Mouse (Mus musculus): ENCODE results near the gene Gm20388.
"Not testable (repeated sequence)": the region's sequence is repeated elsewhere in the genome, so short reads cannot be mapped to it uniquely, and the experiment has no call there.

The Gm20388 gene

GRCm38 (mm10) chr8:123507153-123507552 lies 3596.5 kb downstream of the Gm20388 start:
- no peak for DNase-seq

GRCm38 (mm10) chr8:123510819-123511218 lies 3600.2 kb downstream of the Gm20388 start:
- DNase-seq, result no peak

DNA sequence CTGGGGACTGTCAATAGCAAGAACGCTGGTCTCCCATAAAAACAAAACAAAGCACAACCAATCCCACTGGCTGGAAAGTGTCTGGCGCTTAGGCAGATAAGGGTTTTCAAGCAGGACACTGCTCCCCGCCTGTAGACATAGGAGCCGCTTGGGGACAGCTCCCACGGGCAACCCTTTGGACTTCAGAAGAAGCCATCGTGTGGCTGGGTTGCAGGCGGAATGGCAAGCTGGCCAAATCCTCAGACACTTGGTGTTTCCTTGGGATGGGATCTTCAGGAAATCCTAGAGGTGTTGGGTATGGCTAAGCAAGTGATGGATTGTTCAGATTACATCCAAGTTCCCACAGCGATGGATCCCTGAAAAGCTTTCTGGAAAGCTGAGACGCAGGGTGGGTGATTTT lies 3603.5 kb downstream of the Gm20388 start:
- no peak for DNase-seq

- DNase-seq, result peak; percentile 54
Measured at GRCm38 (mm10) chr8:123514781-123515539, 3604.3 kb downstream of the Gm20388 start, which contains the start of gene Dbndd1. Dbndd1 (minus strand) TSS chr8:123515463.

DNA sequence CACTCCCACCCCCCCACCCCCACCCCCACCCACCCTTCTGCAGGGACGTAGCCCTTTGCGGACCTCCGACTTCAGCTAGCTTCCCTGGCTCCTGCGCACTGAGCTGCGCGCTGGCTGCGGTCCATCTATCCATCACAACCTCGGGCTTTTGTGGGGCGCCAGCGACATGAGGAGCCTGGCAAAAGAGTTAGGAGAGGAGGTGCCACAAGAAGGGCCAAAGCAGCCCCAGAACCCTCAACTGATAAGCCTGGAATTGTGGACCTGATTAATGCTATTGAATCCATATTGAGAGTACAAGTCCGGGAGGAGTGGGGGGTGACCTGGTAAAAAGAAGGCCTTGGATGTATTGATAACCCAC lies 3604.9 kb downstream of the Gm20388 start:
- DNase-seq, result peak; percentile 47

DNA sequence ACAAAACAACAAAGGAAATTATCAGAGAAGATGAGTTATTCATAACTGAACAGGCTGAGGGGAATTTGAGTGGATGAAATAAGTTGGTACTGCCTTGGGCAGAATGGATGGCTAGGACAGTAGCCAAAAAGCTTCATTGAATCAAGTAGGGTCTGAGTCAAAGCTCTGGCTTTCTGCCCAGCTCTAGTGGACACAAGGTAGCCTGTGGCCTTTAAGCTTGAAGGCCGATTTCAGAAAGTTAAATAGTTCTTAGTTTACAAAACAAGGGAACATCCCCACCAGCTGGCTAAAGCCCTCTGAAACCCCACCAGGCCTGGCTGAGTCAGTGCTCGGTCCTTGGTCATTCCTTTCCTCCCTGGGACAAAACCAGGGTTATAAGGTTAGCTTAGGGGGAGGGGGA lies 3606.0 kb downstream of the Gm20388 start:
- no peak for DNase-seq

GRCm38 (mm10) chr8:123518172-123518571 lies 3607.5 kb downstream of the Gm20388 start:
- no peak for DNase-seq

- DNase-seq, result peak; percentile 88
Measured at GRCm38 (mm10) chr8:123518667-123519066, 3608.0 kb downstream of the Gm20388 start, which contains the start of gene Gas8. Gas8 (plus strand) TSS chr8:123518834.

- DNase-seq, result not testable (repeated sequence)
Measured at GRCm38 (mm10) chr8:123520048-123520447, 3609.4 kb downstream of the Gm20388 start.

- DNase-seq, result no peak
Measured at GRCm38 (mm10) chr8:123527720-123528489, 3617.3 kb downstream of the Gm20388 start.

DNA sequence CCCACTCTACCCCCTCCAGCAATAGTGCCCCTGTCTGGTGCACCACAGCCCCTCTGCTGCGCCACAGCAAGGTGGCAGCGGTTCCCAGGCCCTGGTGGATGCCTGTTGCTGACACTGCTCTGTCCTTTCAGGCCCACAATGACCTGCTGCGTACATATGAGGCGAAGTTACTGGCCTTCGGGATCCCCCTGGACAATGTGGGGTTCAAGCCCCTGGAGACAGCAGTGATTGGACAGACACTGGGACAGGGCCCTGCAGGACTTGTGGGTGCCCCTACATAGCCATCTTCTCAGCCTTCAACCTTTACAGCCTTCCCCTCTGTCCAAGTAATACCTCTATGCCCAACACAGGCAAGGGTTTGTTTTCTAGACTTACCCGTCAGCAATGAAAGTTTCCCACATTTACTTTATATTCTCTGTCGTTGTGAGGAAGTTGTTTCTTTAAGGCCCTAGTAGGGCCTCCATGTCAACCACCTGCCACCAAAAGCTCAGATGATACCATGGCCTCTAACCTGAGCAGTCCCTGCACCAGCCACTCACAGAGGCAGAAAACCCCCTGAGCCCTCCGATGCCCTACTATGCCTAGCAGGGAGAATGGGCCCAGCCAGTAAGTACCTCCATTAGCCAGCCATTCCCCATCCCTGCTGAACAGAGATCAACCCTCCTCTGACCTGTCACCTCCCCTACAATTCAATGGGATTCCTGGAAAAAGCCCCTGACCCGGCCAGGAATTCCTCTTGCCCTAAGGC lies 3625.8 kb downstream of the Gm20388 start:
- DNase-seq, result no peak

DNA sequence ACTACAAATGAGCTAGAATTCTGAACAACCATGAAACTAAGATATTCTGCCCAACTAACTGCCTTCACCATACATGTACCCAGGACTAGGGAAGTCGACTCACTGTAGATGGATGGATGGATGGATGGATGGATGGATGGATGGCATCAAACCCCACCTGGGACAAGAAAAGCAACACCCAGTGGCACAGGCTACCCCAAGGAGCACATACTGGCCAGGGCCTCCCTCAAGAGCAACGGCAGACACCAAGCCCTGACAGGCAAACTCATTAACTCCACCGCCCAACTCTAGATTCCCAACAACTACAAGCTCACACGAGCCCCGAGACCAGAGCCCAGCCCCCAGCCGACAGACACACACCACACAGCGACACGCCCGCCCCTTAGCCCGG lies 3626.3 kb downstream of the Gm20388 start:
- DNase-seq, result peak; percentile 1

DNA sequence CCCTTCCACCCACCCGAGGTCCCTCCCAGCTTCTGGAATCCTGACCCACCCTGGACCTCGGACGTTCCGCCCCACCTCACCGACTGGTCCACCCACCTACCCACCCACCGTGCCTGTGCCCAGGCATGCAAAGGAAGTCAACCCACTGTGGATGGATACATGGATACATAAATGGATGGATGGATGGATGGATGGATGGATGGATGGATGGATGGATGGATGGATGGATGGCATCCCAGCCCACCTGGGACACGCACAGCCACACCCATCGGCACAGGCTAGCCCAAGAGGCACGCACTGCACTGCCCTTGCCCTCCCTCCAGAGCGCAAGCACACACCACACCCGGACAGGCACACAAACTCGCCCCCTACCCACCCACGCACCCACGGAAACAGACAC lies 3627.0 kb downstream of the Gm20388 start:
- DNase-seq, result peak; percentile 36

GRCm38 (mm10) chr8:123564221-123564620 lies 3653.6 kb downstream of the Gm20388 start:
- not testable (repeated sequence) for DNase-seq

GRCm38 (mm10) chr8:123575386-123575785 lies 3664.7 kb downstream of the Gm20388 start:
- DNase-seq, result peak; percentile 5

GRCm38 (mm10) chr8:123600666-123601172 lies 3690.1 kb downstream of the Gm20388 start:
- peak; percentile 34 for DNase-seq

GRCm38 (mm10) chr8:123601457-123601856 lies 3690.8 kb downstream of the Gm20388 start:
- DNase-seq, result not testable (repeated sequence)

DNA sequence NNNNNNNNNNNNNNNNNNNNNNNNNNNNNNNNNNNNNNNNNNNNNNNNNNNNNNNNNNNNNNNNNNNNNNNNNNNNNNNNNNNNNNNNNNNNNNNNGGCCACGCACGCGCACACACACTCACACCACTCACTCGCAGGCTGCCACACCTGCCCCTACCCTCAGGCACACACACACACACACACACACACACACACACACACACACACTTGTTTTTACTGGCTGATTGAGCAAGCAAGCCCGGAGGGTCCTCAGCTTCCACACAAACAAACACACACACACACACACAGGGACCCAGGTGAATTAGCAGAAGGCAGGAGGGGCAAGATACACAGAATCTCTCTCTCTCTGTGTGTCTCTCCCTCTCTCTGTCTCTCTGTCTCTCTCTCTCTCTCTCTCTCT lies 3702.0 kb downstream of the Gm20388 start:
- DNase-seq, result not testable (repeated sequence)

GRCm38 (mm10) chr8:123623523-123623922 lies 3712.9 kb downstream of the Gm20388 start:
- not testable (repeated sequence) for DNase-seq

DNA sequence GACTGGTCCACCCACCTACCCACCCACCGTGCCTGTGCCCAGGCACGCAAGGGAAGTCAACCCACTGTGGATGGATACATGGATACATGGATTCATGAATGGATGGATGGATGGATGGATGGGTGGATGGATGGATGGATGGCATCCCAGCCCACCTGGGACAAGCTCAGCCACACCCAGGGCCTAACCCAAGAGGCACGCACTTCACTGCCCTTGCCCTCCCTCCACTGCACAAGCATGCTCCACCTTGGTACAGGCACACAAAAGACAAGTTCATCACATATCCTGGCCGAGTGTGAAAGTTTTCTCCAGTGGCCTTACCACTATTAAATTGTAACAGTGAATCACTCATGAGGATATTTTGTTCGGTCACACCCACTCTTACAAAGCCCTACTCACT lies 3713.6 kb downstream of the Gm20388 start:
- no peak for DNase-seq

GRCm38 (mm10) chr8:123624702-123625101 lies 3714.1 kb downstream of the Gm20388 start:
- peak; percentile 0 for DNase-seq

DNA sequence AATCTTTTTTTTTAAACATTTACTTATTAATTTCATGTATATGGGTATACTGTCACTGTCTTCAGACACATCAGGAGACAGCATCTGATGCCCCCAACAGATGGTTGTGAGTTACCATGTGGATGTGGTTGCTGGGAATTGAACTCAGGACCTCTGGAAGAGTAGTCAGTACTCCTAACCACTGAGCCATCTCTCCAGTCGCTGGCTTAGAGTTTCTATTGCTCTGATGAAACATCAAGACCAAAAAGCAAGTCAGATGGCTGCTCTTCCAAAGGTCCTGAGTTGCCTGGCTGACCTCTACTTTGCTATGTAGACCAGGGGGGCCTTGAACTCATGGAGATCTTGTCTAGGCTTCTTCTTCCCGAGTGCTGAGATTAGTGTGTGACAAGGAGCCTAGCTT lies 3715.1 kb downstream of the Gm20388 start:
- peak; percentile 1 for DNase-seq
